Mouse (Mus musculus): ENCODE measurements around the gene Fgfr2. TPM values are rescaled to one million over a fixed set of nuclear protein-coding genes. Genes with fewer than 3 reads are reported as not detected.

Fgfr2 gene
- polyA plus RNA-seq, 1 experiment from 2014 or later = 24.1 TPM

- Histone ChIP-seq H3K36me3 (ENCODE audit: control insufficient read depth, insufficient read depth, low read length) (peaks cover 18% of the 10 kb centered on the region), H3K4me1 (ENCODE audit: control insufficient read depth, insufficient read depth, low read depth, low read length) (no peaks in the 10 kb centered on the region), H3K4me2 (ENCODE audit: low read length) (no peak overlapping the region), H3K9me3 (ENCODE audit: control insufficient read depth, low read length) (no peaks in the 10 kb centered on the region), H3K9ac (ENCODE audit: low read depth, low read length) (no peak overlapping the region), H3K4me3 (ENCODE audit: low read length) (no peak overlapping the region), H3K27ac (ENCODE audit: low read depth, low read length) (no peak overlapping the region), H3K27me3 (replicated peaks; ENCODE audit: control insufficient read depth, insufficient read depth, low read length) (no peaks in the 10 kb centered on the region)
- 90% methylated on average over 13 of the region's 13 CpGs for WGBS
- ATAC-seq = no peak
Observed at GRCm38 (mm10) chr7:130904571-130905365, 2218.4 kb downstream of the Fgfr2 start.

GRCm38 (mm10) chr7:130903505-130904074 lies 2219.6 kb downstream of the Fgfr2 start:
- H3K27me3 ChIP-seq (replicated peaks; ENCODE audit: control insufficient read depth, insufficient read depth, low read length) = no peaks in the 10 kb centered on the region
- no peak for ATAC-seq
- no peak overlapping the region for H3K4me3 ChIP-seq (ENCODE audit: low read length)
- peaks cover 18% of the 10 kb centered on the region for H3K36me3 ChIP-seq (ENCODE audit: control insufficient read depth, insufficient read depth, low read length)
- H3K9ac ChIP-seq (ENCODE audit: low read depth, low read length) = no peak overlapping the region
- H3K4me2 ChIP-seq (ENCODE audit: low read length) = no peak overlapping the region
- no peaks in the 10 kb centered on the region for H3K4me1 ChIP-seq (ENCODE audit: control insufficient read depth, insufficient read depth, low read depth, low read length)
- no peaks in the 10 kb centered on the region for H3K9me3 ChIP-seq (ENCODE audit: control insufficient read depth, low read length)
- 88% methylated on average over 16 of the region's 16 CpGs for WGBS
- H3K27ac ChIP-seq (ENCODE audit: low read depth, low read length) = no peak overlapping the region

- Histone ChIP-seq H3K4me2 (ENCODE audit: low read length) (no peak overlapping the region), H3K4me1 (ENCODE audit: control insufficient read depth, insufficient read depth, low read depth, low read length) (no peaks in the 10 kb centered on the region), H3K4me3 (ENCODE audit: low read length) (no peak overlapping the region), H3K27me3 (replicated peaks; ENCODE audit: control insufficient read depth, insufficient read depth, low read length) (no peaks in the 10 kb centered on the region), H3K27ac (ENCODE audit: low read depth, low read length) (no peak overlapping the region), H3K9ac (ENCODE audit: low read depth, low read length) (no peak overlapping the region), H3K36me3 (ENCODE audit: control insufficient read depth, insufficient read depth, low read length) (peaks cover 16% of the 10 kb centered on the region; the same call in 1 of the 2 replicates), H3K9me3 (ENCODE audit: control insufficient read depth, low read length) (no peaks in the 10 kb centered on the region)
- ATAC-seq = no peak
- WGBS = 92% methylated on average over 1 of the region's 1 CpGs
Observed at GRCm38 (mm10) chr7:130902929-130903328, 2220.2 kb downstream of the Fgfr2 start.

GRCm38 (mm10) chr7:130900233-130900848 lies 2222.8 kb downstream of the Fgfr2 start:
- no peaks in the 10 kb centered on the region for H3K4me1 ChIP-seq (ENCODE audit: control insufficient read depth, insufficient read depth, low read depth, low read length)
- no peaks in the 10 kb centered on the region for H3K27me3 ChIP-seq (replicated peaks; ENCODE audit: control insufficient read depth, insufficient read depth, low read length)
- H3K27ac ChIP-seq (ENCODE audit: low read depth, low read length) = no peak overlapping the region
- H3K36me3 ChIP-seq (ENCODE audit: control insufficient read depth, insufficient read depth, low read length) = peaks cover 17% of the 10 kb centered on the region
- WGBS = 95% methylated on average over 5 of the region's 5 CpGs
- ATAC-seq = no peak
- H3K9me3 ChIP-seq (ENCODE audit: control insufficient read depth, low read length) = no peaks in the 10 kb centered on the region
- H3K9ac ChIP-seq (ENCODE audit: low read depth, low read length) = no peak overlapping the region
- H3K4me2 ChIP-seq (ENCODE audit: low read length) = no peak overlapping the region
- H3K4me3 ChIP-seq (ENCODE audit: low read length) = no peak overlapping the region

GRCm38 (mm10) chr7:130898373-130898772 lies 2224.8 kb downstream of the Fgfr2 start:
- no peak for ATAC-seq
- H3K36me3 ChIP-seq (ENCODE audit: control insufficient read depth, insufficient read depth, low read length) = peaks cover 13% of the 10 kb centered on the region

GRCm38 (mm10) chr7:130897201-130897600 lies 2225.9 kb downstream of the Fgfr2 start:
- peaks cover 15% of the 10 kb centered on the region for H3K36me3 ChIP-seq (ENCODE audit: control insufficient read depth, insufficient read depth, low read length)

More at GRCm38 (mm10) chr7:130898373-130898772, 2224.8 kb downstream of the Fgfr2 start:
- 82% methylated on average over 4 of the region's 4 CpGs for WGBS
- H3K4me3 ChIP-seq (ENCODE audit: low read length) = no peak overlapping the region
- H3K4me1 ChIP-seq (ENCODE audit: control insufficient read depth, insufficient read depth, low read depth, low read length) = no peaks in the 10 kb centered on the region
- no peak overlapping the region for H3K4me2 ChIP-seq (ENCODE audit: low read length)
- H3K27me3 ChIP-seq (replicated peaks; ENCODE audit: control insufficient read depth, insufficient read depth, low read length) = no peaks in the 10 kb centered on the region
- H3K9me3 ChIP-seq (ENCODE audit: control insufficient read depth, low read length) = no peaks in the 10 kb centered on the region
- H3K9ac ChIP-seq (ENCODE audit: low read depth, low read length) = no peak overlapping the region
- H3K27ac ChIP-seq (ENCODE audit: low read depth, low read length) = no peak overlapping the region

GRCm38 (mm10) chr7:130896064-130896463 lies 2227.1 kb downstream of the Fgfr2 start:
- Histone ChIP-seq H3K36me3 (ENCODE audit: control insufficient read depth, insufficient read depth, low read length) (peaks cover 15% of the 10 kb centered on the region), H3K4me2 (ENCODE audit: low read length) (no peak overlapping the region), H3K9me3 (ENCODE audit: control insufficient read depth, low read length) (no peaks in the 10 kb centered on the region), H3K27me3 (replicated peaks; ENCODE audit: control insufficient read depth, insufficient read depth, low read length) (no peaks in the 10 kb centered on the region), H3K4me3 (ENCODE audit: low read length) (no peak overlapping the region), H3K4me1 (ENCODE audit: control insufficient read depth, insufficient read depth, low read depth, low read length) (no peaks in the 10 kb centered on the region), H3K27ac (ENCODE audit: low read depth, low read length) (no peak overlapping the region), H3K9ac (ENCODE audit: low read depth, low read length) (no peak overlapping the region)
- WGBS = 78% methylated on average over 3 of the region's 3 CpGs
- ATAC-seq = no peak

More at GRCm38 (mm10) chr7:130897201-130897600, 2225.9 kb downstream of the Fgfr2 start:
- Histone ChIP-seq H3K27me3 (replicated peaks; ENCODE audit: control insufficient read depth, insufficient read depth, low read length) (no peaks in the 10 kb centered on the region), H3K4me1 (ENCODE audit: control insufficient read depth, insufficient read depth, low read depth, low read length) (no peaks in the 10 kb centered on the region), H3K4me2 (ENCODE audit: low read length) (no peak overlapping the region), H3K9me3 (ENCODE audit: control insufficient read depth, low read length) (no peaks in the 10 kb centered on the region), H3K9ac (ENCODE audit: low read depth, low read length) (no peak overlapping the region), H3K27ac (ENCODE audit: low read depth, low read length) (no peak overlapping the region), H3K4me3 (ENCODE audit: low read length) (no peak overlapping the region)
- 97% methylated on average over 10 of the region's 10 CpGs for WGBS
- no peak for ATAC-seq

GRCm38 (mm10) chr7:130895618-130895945 lies 2227.6 kb downstream of the Fgfr2 start:
- Histone ChIP-seq H3K4me3 (ENCODE audit: low read length) (no peak overlapping the region), H3K27me3 (replicated peaks; ENCODE audit: control insufficient read depth, insufficient read depth, low read length) (no peaks in the 10 kb centered on the region), H3K9ac (ENCODE audit: low read depth, low read length) (no peak overlapping the region), H3K4me2 (ENCODE audit: low read length) (no peak overlapping the region), H3K9me3 (ENCODE audit: control insufficient read depth, low read length) (no peaks in the 10 kb centered on the region), H3K4me1 (ENCODE audit: control insufficient read depth, insufficient read depth, low read depth, low read length) (no peaks in the 10 kb centered on the region), H3K36me3 (ENCODE audit: control insufficient read depth, insufficient read depth, low read length) (peaks cover 15% of the 10 kb centered on the region), H3K27ac (ENCODE audit: low read depth, low read length) (no peak overlapping the region)
- no peak for ATAC-seq
- 83% methylated on average over 2 of the region's 2 CpGs for WGBS

GRCm38 (mm10) chr7:130894931-130895617 lies 2228.1 kb downstream of the Fgfr2 start:
- H3K9me3 ChIP-seq (ENCODE audit: control insufficient read depth, low read length) = no peaks in the 10 kb centered on the region
- H3K36me3 ChIP-seq (ENCODE audit: control insufficient read depth, insufficient read depth, low read length) = peaks cover 13% of the 10 kb centered on the region
- 81% methylated on average over 9 of the region's 9 CpGs for WGBS
- no peak for ATAC-seq
- H3K9ac ChIP-seq (ENCODE audit: low read depth, low read length) = no peak overlapping the region
- no peaks in the 10 kb centered on the region for H3K27me3 ChIP-seq (replicated peaks; ENCODE audit: control insufficient read depth, insufficient read depth, low read length)
- H3K4me1 ChIP-seq (ENCODE audit: control insufficient read depth, insufficient read depth, low read depth, low read length) = no peaks in the 10 kb centered on the region
- H3K27ac ChIP-seq (ENCODE audit: low read depth, low read length) = no peak overlapping the region
- H3K4me2 ChIP-seq (ENCODE audit: low read length) = no peak overlapping the region
- no peak overlapping the region for H3K4me3 ChIP-seq (ENCODE audit: low read length)
